Mouse (Mus musculus) central nervous system, embryonic 14 days (tissue): Measurements from ENCODE around the gene Sprr2k. TPM values are rescaled to one million over a fixed set of nuclear protein-coding genes. Genes with fewer than 3 reads are reported as not detected.

Source experiments
- polyA plus RNA-seq: library from polyadenylated mRNA; depleted of rRNA; stranded (reverse); fragments of >200 nt; gene quantifications from 2 replicates; pipeline ENCODE4 v1.2.3, GENCODE M21; 2012; rRNA removed

The Sprr2k gene
- polyA plus RNA-seq = not detected in 2 replicates

GRCm38 (mm10) chr3:92432282-92432681 lies at the start of gene Sprr2k:
Gene Sprr2k, plus strand, starts transcription at chr3:92432582.

GRCm38 (mm10) chr3:92385385-92385784 lies 47.0 kb upstream of the Sprr2k start, which contains the start of gene Sprr2h:
Gene Sprr2h, plus strand, starts transcription at chr3:92385685.

GRCm38 (mm10) chr3:92407691-92408090 lies 24.7 kb upstream of the Sprr2k start, which contains the start of gene Sprr2i:
Gene Sprr2i, plus strand, starts transcription at chr3:92407991.

GRCm38 (mm10) chr3:92417782-92418181 lies 14.6 kb upstream of the Sprr2k start, which contains the start of gene Sprr2j-ps:
Gene Sprr2j-ps, plus strand, starts transcription at chr3:92418082.

GRCm38 (mm10) chr3:92429323-92429722 lies 3.1 kb upstream of the Sprr2k start, which contains the start of gene Gm9774:
Gene Gm9774, minus strand, starts transcription at chr3:92429423.

GRCm38 (mm10) chr3:92438689-92439088 lies 6.3 kb downstream of the Sprr2k start, which contains the start of gene Sprr1b:
Gene Sprr1b, minus strand, starts transcription at chr3:92438789.

GRCm38 (mm10) chr3:92458620-92459019 lies 26.2 kb downstream of the Sprr2k start, which contains the start of gene Sprr3:
Gene Sprr3, minus strand, starts transcription at chr3:92458720.

Other genes with a start within 250 kb of the Sprr2k start
- gene Sprr2a1, start 216.8 kb upstream of the Sprr2k start, polyA plus RNA-seq = 0.08 TPM in 1 of 2 replicates, not detected in the other
- 0.95 and 5.4 TPM in 2 replicates for gene Sprr2a2, start 216.7 kb upstream of the Sprr2k start, polyA plus RNA-seq
- gene Sprr2a3, start 147.2 kb upstream of the Sprr2k start, polyA plus RNA-seq = 0.02 and 0.31 TPM in 2 replicates
- not detected in 2 replicates for gene Sprr2b, start 116.0 kb upstream of the Sprr2k start, polyA plus RNA-seq
- gene Sprr2d, start 93.4 kb upstream of the Sprr2k start, polyA plus RNA-seq = not detected in 2 replicates
- not detected in 2 replicates for gene Sprr2e, start 80.4 kb upstream of the Sprr2k start, polyA plus RNA-seq
- not detected in 2 replicates for gene Sprr2f, start 67.4 kb upstream of the Sprr2k start, polyA plus RNA-seq
- not detected in 2 replicates for gene Sprr2h, start 46.9 kb upstream of the Sprr2k start, polyA plus RNA-seq
- gene Sprr2i, start 24.6 kb upstream of the Sprr2k start, polyA plus RNA-seq = not detected in 2 replicates
- not detected in 2 replicates for gene Sprr2j-ps, start 14.5 kb upstream of the Sprr2k start, polyA plus RNA-seq
- 4.8 and 5.0 TPM in 2 replicates for gene Gm9774, start 3.2 kb upstream of the Sprr2k start, polyA plus RNA-seq
- gene Sprr1b, start 6.2 kb downstream of the Sprr2k start, polyA plus RNA-seq = not detected in 2 replicates
- not detected in 2 replicates for gene Sprr3, start 26.1 kb downstream of the Sprr2k start, polyA plus RNA-seq
- 0.40 TPM in 1 of 2 replicates, not detected in the other for gene Sprr1a, start 53.3 kb downstream of the Sprr2k start, polyA plus RNA-seq
- not detected in 2 replicates for gene Sprr4, start 67.9 kb downstream of the Sprr2k start, polyA plus RNA-seq
- gene 2310046K23Rik, start 101.9 kb downstream of the Sprr2k start, polyA plus RNA-seq = not detected in 2 replicates
- 0.05 TPM in 1 of 2 replicates, not detected in the other for gene Ivl, start 141.2 kb downstream of the Sprr2k start, polyA plus RNA-seq
- not detected in 2 replicates for gene Smcp, start 156.4 kb downstream of the Sprr2k start, polyA plus RNA-seq
- gene 2210017I01Rik, start 174.9 kb downstream of the Sprr2k start, polyA plus RNA-seq = not detected in 2 replicates
- gene Lce6a, start 189.1 kb downstream of the Sprr2k start, polyA plus RNA-seq = not detected in 2 replicates
- not detected in 2 replicates for gene Lce1a1, start 215.7 kb downstream of the Sprr2k start, polyA plus RNA-seq
- not detected in 2 replicates for gene Lce1b, start 224.3 kb downstream of the Sprr2k start, polyA plus RNA-seq
- gene Lce1a2, start 237.7 kb downstream of the Sprr2k start, polyA plus RNA-seq = not detected in 2 replicates
- not detected in 2 replicates for gene Lce1c, start 246.7 kb downstream of the Sprr2k start, polyA plus RNA-seq